Mouse (Mus musculus) CH12.LX (cell line): ENCODE results near the gene Ccdc88a. TPM values are rescaled to one million over a fixed set of nuclear protein-coding genes. Genes with fewer than 3 reads are reported as not detected.

ENCODE experiments used
- DNase-seq: peaks from one replicate; pipeline ENCODE4 v3.0.0-alpha.2; 2013; ENCODE audit errors: extremely low read depth
- H3K27ac ChIP-seq: 2 replicates; pipeline ENCODE4 v1.5.1; 2012; ENCODE audit warnings: low read depth, mild to moderate bottlenecking, control low read depth, moderate library complexity; ENCODE audit not compliant: insufficient read depth
- H3K27me3 ChIP-seq: replicated peaks from 2 replicates; pipeline ENCODE3; 2012; ENCODE audit warnings: inconsistent platforms
- H3K36me3 ChIP-seq, 2 experiments: replicated peaks in 1 of 2; 2 replicates each; pipeline versions ENCODE3 to v1.6.1; 2012; ENCODE audit warnings: inconsistent platforms in 1 of 2, low read length in 1 of 2, mild to moderate bottlenecking in 1 of 2, mixed read lengths in 1 of 2, moderate library complexity in 1 of 2; ENCODE audit not compliant: control insufficient read depth in 1 of 2, insufficient read depth in 1 of 2
- H3K4me1 ChIP-seq, 2 experiments: 2 replicates each; pipeline ENCODE4 v1.6.1; 2012; ENCODE audit warnings: inconsistent platforms in 1 of 2, moderate library complexity in 1 of 2; ENCODE audit not compliant: insufficient read depth in 2 of 2, control insufficient read depth in 1 of 2
- H3K4me2 ChIP-seq: 2 replicates; pipeline ENCODE4 v1.6.1; 2012; ENCODE audit warnings: low read depth, mild to moderate bottlenecking, control low read depth; ENCODE audit not compliant: poor library complexity, insufficient read depth, severe bottlenecking
- H3K4me3 ChIP-seq, 3 experiments: fragments of 150-350 bp in 1 of 3; sonication (generic) in 1 of 3; replicated peaks in 1 of 3; 2 replicates each; pipeline versions ENCODE3 to v1.5.1; 2011 to 2012; ENCODE audit warnings: low read depth in 2 of 3, low read length in 2 of 3, mild to moderate bottlenecking in 2 of 3, moderate library complexity in 2 of 3, control low read depth in 1 of 3, improper control_type of control experiment in 1 of 3, inconsistent platforms in 1 of 3, mixed read lengths in 1 of 3; ENCODE audit not compliant: poor library complexity in 1 of 3
- H3K79me2 ChIP-seq: replicated peaks from 2 replicates; pipeline ENCODE4 v1.6.1; 2012; ENCODE audit warnings: mild to moderate bottlenecking, moderate library complexity; ENCODE audit not compliant: control insufficient read depth, poor library complexity, insufficient read depth, severe bottlenecking; ENCODE audit errors: extremely low read depth
- H3K9ac ChIP-seq: 2 replicates; pipeline ENCODE4 v1.6.1; 2012; ENCODE audit warnings: low read depth, mild to moderate bottlenecking, control low read depth, moderate library complexity; ENCODE audit not compliant: insufficient read depth
- H3K9me3 ChIP-seq: replicated peaks from 2 replicates; pipeline ENCODE3; 2012; ENCODE audit warnings: low read length, inconsistent platforms, mixed read lengths
- BHLHE40 ChIP-seq: IDR thresholded peaks from 2 replicates; pipeline ENCODE4 v1.6.1; 2011; ENCODE audit warnings: mild to moderate bottlenecking, low read depth, low read length, improper control_type of control experiment
- CHD1 ChIP-seq: IDR thresholded peaks from 2 replicates; pipeline ENCODE4 v1.6.1; 2012; ENCODE audit warnings: low read depth, low read length, improper control_type of control experiment, inconsistent platforms
- CHD2 ChIP-seq: IDR thresholded peaks from 2 replicates; pipeline ENCODE4 v1.6.1; 2011; ENCODE audit warnings: low read length, improper control_type of control experiment
- CTCF ChIP-seq, 2 experiments: IDR thresholded peaks in 1 of 2; conservative IDR thresholded peaks in 1 of 2; 2 replicates each; pipeline ENCODE4 v1.5.1; 2011 to 2012; ENCODE audit warnings: low read depth in 2 of 2, low read length in 2 of 2, improper control_type of control experiment in 1 of 2, inconsistent platforms in 1 of 2, mild to moderate bottlenecking in 1 of 2, moderate library complexity in 1 of 2
- E2F4 ChIP-seq: IDR thresholded peaks from 2 replicates; pipeline ENCODE4 v1.6.1; 2011; ENCODE audit warnings: low read depth, low read length, improper control_type of control experiment; ENCODE audit not compliant: insufficient replicate concordance
- ELF1 ChIP-seq: IDR thresholded peaks from 2 replicates; pipeline ENCODE4 v1.6.1; 2014; ENCODE audit warnings: low read depth, mild to moderate bottlenecking, inconsistent platforms, low read length, improper control_type of control experiment
- ETS1 ChIP-seq: conservative IDR thresholded peaks from 2 replicates; pipeline ENCODE4 v1.6.1; 2012; ENCODE audit warnings: low read depth, mild to moderate bottlenecking, inconsistent platforms, low read length, improper control_type of control experiment, moderate library complexity
- GABPA ChIP-seq: IDR thresholded peaks from 2 replicates; pipeline ENCODE4 v1.6.1; 2012; ENCODE audit warnings: low read depth, low read length, improper control_type of control experiment, inconsistent platforms; ENCODE audit not compliant: insufficient replicate concordance
- HCFC1 ChIP-seq: IDR thresholded peaks from 2 replicates; pipeline ENCODE4 v1.6.1; 2012; ENCODE audit warnings: low read depth, mild to moderate bottlenecking, inconsistent platforms, low read length, improper control_type of control experiment
- IRF4 ChIP-seq: IDR thresholded peaks from 2 replicates; pipeline ENCODE4 v1.6.1; 2014; ENCODE audit warnings: low read depth, mild to moderate bottlenecking, inconsistent platforms, low read length, improper control_type of control experiment
- JUN ChIP-seq: IDR thresholded peaks from 2 replicates; pipeline ENCODE4 v1.6.1; 2011; ENCODE audit warnings: low read depth, mild to moderate bottlenecking, low read length, improper control_type of control experiment, moderate library complexity; ENCODE audit not compliant: insufficient read depth
- JUND ChIP-seq: conservative IDR thresholded peaks from 2 replicates; pipeline ENCODE4 v1.6.1; 2011; ENCODE audit warnings: low read depth, low read length, improper control_type of control experiment
- MAFK ChIP-seq: IDR thresholded peaks from 2 replicates; pipeline ENCODE4 v1.6.1; 2011; ENCODE audit warnings: low read length, improper control_type of control experiment; ENCODE audit not compliant: insufficient replicate concordance
- MAX ChIP-seq: IDR thresholded peaks from 2 replicates; pipeline ENCODE4 v1.6.1; 2011; ENCODE audit warnings: low read length, improper control_type of control experiment
- MAZ ChIP-seq: IDR thresholded peaks from 2 replicates; pipeline ENCODE4 v1.6.1; 2012; ENCODE audit warnings: low read depth, mild to moderate bottlenecking, inconsistent platforms, low read length, improper control_type of control experiment, moderate library complexity
- MEF2A ChIP-seq: IDR thresholded peaks from 2 replicates; pipeline ENCODE4 v1.6.1; 2014; ENCODE audit warnings: low read depth, mild to moderate bottlenecking, inconsistent platforms, low read length, improper control_type of control experiment, borderline replicate concordance
- MXI1 ChIP-seq: IDR thresholded peaks from 2 replicates; pipeline ENCODE4 v1.6.1; 2011; ENCODE audit warnings: mild to moderate bottlenecking, low read depth, low read length, improper control_type of control experiment
- MYC ChIP-seq: IDR thresholded peaks from 2 replicates; pipeline ENCODE4 v1.6.1; 2011; ENCODE audit warnings: low read depth, mild to moderate bottlenecking, improper control_type of control experiment, low read length
- NELFE ChIP-seq: IDR thresholded peaks from 2 replicates; pipeline ENCODE4 v1.6.1; 2011; ENCODE audit warnings: low read depth, low read length, improper control_type of control experiment
- NRF1 ChIP-seq: IDR thresholded peaks from 2 replicates; pipeline ENCODE4 v1.6.1; 2014; ENCODE audit warnings: low read depth, mild to moderate bottlenecking, inconsistent platforms, low read length, improper control_type of control experiment, moderate library complexity
- PAX5 ChIP-seq: IDR thresholded peaks from 2 replicates; pipeline ENCODE4 v1.6.1; 2012; ENCODE audit warnings: low read length, inconsistent platforms, mixed read lengths
- POLR2A ChIP-seq: IDR thresholded peaks from 2 replicates; pipeline ENCODE4 v1.6.1; 2011; ENCODE audit warnings: low read depth, mild to moderate bottlenecking, improper control_type of control experiment, low read length
- POLR2AphosphoS2 ChIP-seq: IDR thresholded peaks from 2 replicates; pipeline ENCODE4 v1.6.1; 2011; ENCODE audit warnings: low read depth, low read length, improper control_type of control experiment
- RAD21 ChIP-seq: IDR thresholded peaks from 2 replicates; pipeline ENCODE4 v1.6.1; 2011; ENCODE audit warnings: low read depth, mild to moderate bottlenecking, low read length, improper control_type of control experiment, moderate library complexity
- RCOR1 ChIP-seq: conservative IDR thresholded peaks from 2 replicates; pipeline ENCODE4 v1.6.1; 2012; ENCODE audit warnings: low read depth, mild to moderate bottlenecking, inconsistent platforms, low read length, improper control_type of control experiment
- SIN3A ChIP-seq: IDR thresholded peaks from 2 replicates; pipeline ENCODE4 v1.6.1; 2012; ENCODE audit warnings: low read length, improper control_type of control experiment, inconsistent platforms
- SMC3 ChIP-seq: IDR thresholded peaks from 2 replicates; pipeline ENCODE4 v1.6.1; 2011; ENCODE audit warnings: low read depth, low read length, improper control_type of control experiment
- TBP ChIP-seq: conservative IDR thresholded peaks from 2 replicates; pipeline ENCODE4 v1.6.1; 2011; ENCODE audit warnings: low read depth, low read length, improper control_type of control experiment
- TCF12 ChIP-seq: IDR thresholded peaks from 2 replicates; pipeline ENCODE4 v1.6.1; 2014; ENCODE audit warnings: low read depth, mild to moderate bottlenecking, inconsistent platforms, low read length, improper control_type of control experiment
- UBTF ChIP-seq: IDR thresholded peaks from 2 replicates; pipeline ENCODE4 v1.6.1; 2012; ENCODE audit warnings: low read depth, mild to moderate bottlenecking, inconsistent platforms, low read length, improper control_type of control experiment, moderate library complexity
- USF1 ChIP-seq: IDR thresholded peaks from 2 replicates; pipeline ENCODE4 v1.6.1; 2014; ENCODE audit warnings: low read depth, mild to moderate bottlenecking, inconsistent platforms, low read length, improper control_type of control experiment
- USF2 ChIP-seq: conservative IDR thresholded peaks from 2 replicates; pipeline ENCODE4 v1.6.1; 2011; ENCODE audit warnings: low read depth, low read length, improper control_type of control experiment
- ZC3H11A ChIP-seq: IDR thresholded peaks from 2 replicates; pipeline ENCODE4 v1.6.1; 2012; ENCODE audit warnings: low read depth, mild to moderate bottlenecking, inconsistent platforms, low read length, improper control_type of control experiment
- ZKSCAN1 ChIP-seq: IDR thresholded peaks from 2 replicates; pipeline ENCODE4 v1.6.1; 2012; ENCODE audit warnings: low read depth, inconsistent platforms, low read length, improper control_type of control experiment, borderline replicate concordance
- ZNF384 ChIP-seq: IDR thresholded peaks from 2 replicates; pipeline ENCODE4 v1.6.1; 2012; ENCODE audit warnings: low read depth, low read length, improper control_type of control experiment, inconsistent platforms
- dilution Hi-C: fragments of 300-500 bp; cut with MboI; formaldehyde crosslinking; loops from 2 replicates; pipeline ENCODE4 v1.14.3; 2020; ENCODE audit warnings: low sequenced_read_pairs; ENCODE audit not compliant: extremely low pct_unique_long_range_greater_than_20kb, extremely low pct_ligation_motif_present
- in situ Hi-C: fragments of 300-500 bp; cut with MboI; formaldehyde crosslinking; loops from 3 replicates; pipeline ENCODE4 v1.14.3; 2019; ENCODE audit warnings: low sequenced_read_pairs, low pct_ligation_motif_present, low pct_unique_long_range_greater_than_20kb, mixed read lengths
- polyA plus RNA-seq: library from polyadenylated mRNA; unstranded; fragments of >175 nt; gene quantifications from 2 replicates; pipeline ENCODE4 v1.2.1, GENCODE M21; 2012; ENCODE audit warnings: low read depth; ENCODE audit not compliant: insufficient read length
- total RNA-seq, 2 experiments: library from RNA; depleted of rRNA; stranded (reverse); fragments of 300-350 nt in 1 of 2; fragments of >200 nt in 1 of 2; gene quantifications; 2 replicates each; pipeline ENCODE4 v1.2.3; 2012 to 2014

Gene Ccdc88a
- total and polyA plus RNA-seq, 3 experiments: 13.7 to 26.1 (median 15.2) TPM

GRCm38 (mm10) chr11:29548504-29549424, 175.3 kb downstream of the Ccdc88a start (continued):
- TF ChIP-seq USF2: no peak

- DNase-seq: peak; percentile 82
- Histone ChIP-seq H3K27ac (peak overlapping the region; percentile 91; the same call in 1 of the 2 replicates), H3K36me3 (peaks cover 16 to 23% of the 10 kb centered on the region in 2 experiments), H3K9me3 (no peaks in the 10 kb centered on the region), H3K4me1 (peaks cover 4 to 38% of the 10 kb centered on the region in 2 experiments; a peak in 3 of 4 replicates), H3K4me3 (peak overlapping the region in 2 of 3 experiments; percentile 73 to 91), H3K4me2 (peak overlapping the region; percentile 100), H3K27me3 (no peaks in the 10 kb centered on the region), H3K79me2 (peaks cover 27% of the 10 kb centered on the region), H3K9ac (peak overlapping the region; percentile 98)
- dilution Hi-C loops (no loop called here), in situ Hi-C loops (loop anchor here (5.0 to 25.0 kb wide), 3 partner anchors 143 to 335 kb away; partner anchors contain the start of gene Rtn4)
- TF ChIP-seq CTCF (conservative IDR thresholded peaks at IDR 0.05 in 1 of 2, IDR thresholded peaks at IDR 0.05 in 1 of 2; ENCODE audit: low read depth in 2 of 2, low read length in 2 of 2) (no peak), GABPA (no peak), MXI1 (no peak; the same call in 1 of the 2 replicates), NELFE (0 out of 2 replicates have a peak, but pooled peaks have one; percentile 27), USF2 (no peak), POLR2AphosphoS2 (no peak), MYC (no peak), SMC3 (0 out of 2 replicates have a peak, but pooled peaks have one; percentile 1), MAZ (no peak), CHD1 (no peak), ETS1 (peak; percentile 59), NRF1 (no peak), HCFC1 (peak; percentile 45; the same call in 1 of the 2 replicates), SIN3A (no peak), ZNF384 (no peak), ZKSCAN1 (no peak), RAD21 (peak; percentile 2), JUN (no peak), PAX5 (no peak), TBP (peak; percentile 66), ELF1 (no peak), ZC3H11A (no peak), IRF4 (peak; percentile 12; the same call in 1 of the 2 replicates), BHLHE40 (no peak; the same call in 1 of the 2 replicates), MAFK (no peak), POLR2A (no peak), CHD2 (peak; percentile 51; the same call in 1 of the 2 replicates), MEF2A (peak; percentile 85), JUND (peak; percentile 35; the same call in 1 of the 2 replicates), UBTF (no peak), E2F4 (no peak), RCOR1 (no peak), MAX (no peak; the same call in 1 of the 2 replicates), TCF12 (peak; percentile 42; the same call in 1 of the 2 replicates), USF1 (no peak)
These were observed 175.9 kb downstream of the Ccdc88a start for GRCm38 (mm10) chr11:29549425-29549778.
